Mouse (Mus musculus): ENCODE results near the gene Sema5b.

The Sema5b gene

DNA sequence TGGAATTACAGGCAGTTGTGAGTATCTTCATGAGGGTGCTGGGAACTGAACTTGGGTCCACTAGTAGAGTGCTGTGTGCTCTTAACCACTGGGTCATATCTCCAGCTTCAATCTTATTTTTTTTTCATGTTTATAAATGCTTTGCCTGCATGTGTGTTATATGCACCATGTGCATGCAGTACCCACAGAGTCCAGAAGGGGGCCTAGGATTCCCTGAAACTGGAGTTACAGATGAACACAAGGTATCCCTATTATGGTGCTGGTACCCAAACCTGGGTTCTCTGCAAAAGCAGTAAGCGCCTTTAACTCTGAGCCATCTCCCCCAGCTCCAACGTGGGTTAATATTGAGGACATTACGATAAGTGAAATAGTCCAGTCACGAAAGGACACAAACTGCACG is 52.5 kb downstream of the Sema5b start:
- DNase-seq (ENCODE audit: low spot score), result no peak

DNA sequence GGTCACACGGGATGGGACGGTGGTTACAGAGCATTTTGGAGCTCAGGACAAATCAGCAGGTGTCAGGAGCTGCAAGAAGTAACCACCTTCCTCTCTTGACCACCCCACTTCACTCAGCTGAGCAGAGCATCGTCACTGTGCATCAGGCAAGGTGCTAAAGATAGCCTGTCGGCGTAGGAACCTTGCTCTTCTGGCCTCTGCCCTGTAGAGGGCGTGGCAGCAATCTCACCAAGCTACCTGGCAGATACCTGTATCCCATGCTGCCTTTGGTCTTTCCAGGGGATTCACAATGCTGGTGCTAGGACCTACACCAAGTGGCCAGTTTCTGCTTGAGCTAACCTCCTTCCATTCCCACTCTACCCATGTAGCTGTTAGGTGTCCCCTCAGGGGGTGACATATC is 55.3 kb downstream of the Sema5b start:
- no peak for DNase-seq (ENCODE audit: low spot score)

DNA sequence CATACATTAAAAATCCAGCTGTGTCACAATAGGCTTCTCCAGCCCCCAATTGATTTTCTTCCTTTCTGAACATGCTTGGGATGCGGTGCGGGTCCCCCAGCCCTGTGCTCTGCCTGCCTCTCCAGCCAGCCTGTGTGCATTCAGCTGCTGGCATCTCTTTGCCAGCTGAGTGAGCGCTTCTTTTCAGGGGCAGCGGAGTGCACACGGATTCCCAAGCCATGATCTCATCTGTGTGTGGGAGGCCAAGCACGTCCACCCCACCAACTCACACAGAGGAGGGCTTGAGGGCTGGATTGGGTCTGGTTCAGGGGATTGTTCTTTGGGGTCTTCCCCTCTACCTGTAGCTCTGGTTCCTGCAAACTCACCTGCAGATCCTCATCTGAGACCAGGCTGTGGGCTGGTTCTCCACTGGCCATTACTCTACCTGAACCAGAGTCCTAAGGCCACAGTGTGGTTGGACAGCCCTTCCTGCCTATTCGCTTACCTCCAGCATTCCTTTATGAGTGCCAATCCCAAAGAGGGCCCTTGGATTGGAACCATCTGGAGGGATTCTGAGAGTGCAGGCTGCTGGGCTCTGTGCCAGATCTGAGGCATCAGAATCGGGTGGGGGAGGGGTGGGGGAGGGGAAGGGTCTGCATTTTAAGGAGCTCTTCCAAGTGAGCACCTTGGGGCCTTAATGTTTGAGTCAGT is 55.9 kb downstream of the Sema5b start:
- no peak for DNase-seq (ENCODE audit: low spot score)

DNA sequence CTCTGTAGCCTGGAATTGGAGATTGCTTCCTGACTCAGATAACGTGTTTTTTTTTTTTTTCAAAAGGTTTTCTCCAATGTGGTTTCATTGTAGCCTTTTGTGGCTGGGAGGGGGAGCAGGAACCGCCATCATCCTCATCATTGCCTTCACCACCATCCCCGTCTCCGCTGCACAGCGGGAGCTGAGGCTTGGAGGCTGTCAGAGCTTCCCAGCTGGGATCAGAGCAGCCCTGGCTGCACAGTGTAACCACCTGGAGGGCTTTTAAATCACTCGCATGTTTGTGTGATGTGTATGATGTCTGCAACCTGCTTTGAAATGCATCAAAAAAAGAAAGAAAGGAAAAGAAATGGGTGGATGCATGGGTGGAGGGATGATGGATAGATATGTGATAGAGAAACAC is 57.0 kb downstream of the Sema5b start:
- no peak for DNase-seq (ENCODE audit: low spot score)

DNA sequence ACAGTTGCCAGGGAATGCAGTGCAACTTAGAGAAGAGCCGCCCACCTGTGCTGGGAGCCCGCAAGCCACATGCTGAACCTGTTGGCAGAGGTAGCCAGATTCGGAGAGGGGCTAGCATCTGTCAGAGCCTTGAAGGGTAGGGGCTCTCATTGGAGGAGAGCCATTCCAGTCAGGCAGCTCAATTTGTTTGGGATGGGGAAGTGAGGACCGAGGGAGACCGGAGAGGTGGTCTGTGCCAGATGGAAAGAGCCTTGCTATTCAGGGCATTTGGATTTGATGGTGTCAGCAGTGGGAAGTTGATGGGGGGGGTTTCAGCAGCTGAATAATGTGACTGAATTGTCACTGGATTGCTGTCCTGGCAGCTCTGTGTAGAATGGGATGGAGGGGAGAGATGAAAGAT is 57.9 kb downstream of the Sema5b start:
- no peak for DNase-seq (ENCODE audit: low spot score)

DNA sequence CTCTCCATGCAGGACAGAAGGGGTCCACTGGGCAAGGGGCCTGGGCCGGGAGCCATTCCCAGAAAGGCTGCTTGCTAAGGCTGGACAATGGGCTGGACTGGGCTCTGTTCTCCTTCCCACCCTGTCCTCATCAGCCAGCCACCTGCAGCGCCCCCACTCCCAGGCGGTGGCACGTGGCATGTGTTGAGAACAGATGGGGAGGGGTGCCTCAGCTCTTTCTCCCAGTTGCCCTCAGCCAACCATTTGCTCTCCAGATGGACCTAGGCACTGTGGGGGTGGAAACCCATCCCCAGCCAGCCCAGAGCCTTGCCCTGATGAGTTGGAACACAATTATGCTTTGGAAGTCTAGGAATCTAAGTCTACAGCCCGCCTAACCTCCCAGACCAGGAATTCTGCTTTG is 59.3 kb downstream of the Sema5b start:
- DNase-seq (ENCODE audit: low spot score), result no peak

DNA sequence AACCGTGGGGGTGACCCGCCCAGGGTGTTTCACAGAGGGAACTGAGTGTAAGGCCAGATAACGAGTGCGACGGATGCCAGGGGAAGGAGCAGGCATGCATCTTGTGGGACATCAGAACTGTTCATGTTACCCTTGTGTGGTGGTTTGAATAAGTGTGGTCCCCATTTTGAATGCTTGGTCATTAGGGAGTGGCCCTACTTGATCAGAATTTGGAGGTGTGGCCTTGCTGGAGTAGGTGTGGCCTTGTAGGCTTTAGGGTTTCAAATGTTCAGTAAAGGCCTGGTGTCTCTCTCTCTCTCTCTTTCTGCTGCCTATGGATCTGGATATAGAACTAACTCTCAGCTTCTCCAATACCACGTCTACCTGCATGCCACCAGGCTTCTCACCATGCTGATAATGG is 60.5 kb downstream of the Sema5b start:
- DNase-seq (ENCODE audit: low spot score), result no peak

DNA sequence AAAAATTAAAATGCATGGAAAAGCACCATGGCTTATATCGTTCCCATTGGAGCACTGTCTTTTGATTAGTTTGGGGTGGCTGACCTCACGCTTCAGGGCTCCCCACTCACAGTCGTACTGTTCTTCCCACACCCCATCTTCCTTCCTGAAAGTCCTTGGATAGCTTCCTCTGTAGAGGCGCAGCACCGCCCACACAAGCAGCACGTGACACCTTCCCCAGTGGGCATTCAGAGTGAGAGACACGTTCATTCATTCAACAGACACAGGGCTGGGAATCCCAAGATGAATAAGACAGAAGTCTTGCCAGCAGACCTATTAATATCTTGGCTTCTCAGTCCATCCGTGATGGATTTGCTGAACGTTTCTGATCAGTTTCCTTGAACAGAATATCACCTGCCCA is 61.6 kb downstream of the Sema5b start:
- peak; percentile 25 for DNase-seq (ENCODE audit: low spot score)

DNA sequence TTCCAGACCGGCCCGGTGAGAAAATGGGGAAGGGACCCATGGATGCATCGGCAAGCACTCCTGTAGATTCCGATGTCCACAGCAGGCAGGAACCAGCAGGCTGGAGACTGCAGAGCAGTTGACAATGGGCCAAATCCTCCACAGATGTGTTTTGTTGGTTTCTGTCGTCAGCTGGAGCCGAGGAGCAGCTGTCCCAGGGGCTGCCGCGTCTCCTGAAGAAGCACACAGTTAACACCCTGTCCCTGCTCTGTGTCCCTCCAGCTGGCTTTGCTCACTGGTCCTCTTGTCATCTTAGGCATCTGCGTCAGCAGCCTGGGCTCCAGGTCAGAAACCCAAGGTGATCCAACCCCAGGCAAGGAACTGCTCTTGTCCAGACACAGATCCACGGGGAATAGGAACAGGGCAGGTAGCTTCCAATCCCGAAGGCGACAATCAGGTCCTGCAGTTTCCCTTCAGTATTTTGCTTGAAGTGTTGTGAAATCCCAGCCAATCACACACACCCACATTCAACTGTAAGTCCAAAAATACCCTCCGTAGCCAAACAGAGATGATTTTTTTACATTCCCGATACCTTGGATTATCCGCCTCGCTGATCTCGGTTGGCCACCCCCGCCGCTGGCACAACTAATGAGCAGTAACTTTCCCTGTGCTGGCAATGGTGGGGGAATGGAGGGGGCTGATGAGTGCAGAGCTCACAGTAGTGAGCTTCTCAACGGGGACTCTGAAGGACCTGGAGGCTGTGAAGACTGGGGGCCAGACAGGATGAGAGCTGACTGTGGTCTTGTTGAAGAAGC is 63.0 kb downstream of the Sema5b start:
- DNase-seq (ENCODE audit: low spot score), result no peak

DNA sequence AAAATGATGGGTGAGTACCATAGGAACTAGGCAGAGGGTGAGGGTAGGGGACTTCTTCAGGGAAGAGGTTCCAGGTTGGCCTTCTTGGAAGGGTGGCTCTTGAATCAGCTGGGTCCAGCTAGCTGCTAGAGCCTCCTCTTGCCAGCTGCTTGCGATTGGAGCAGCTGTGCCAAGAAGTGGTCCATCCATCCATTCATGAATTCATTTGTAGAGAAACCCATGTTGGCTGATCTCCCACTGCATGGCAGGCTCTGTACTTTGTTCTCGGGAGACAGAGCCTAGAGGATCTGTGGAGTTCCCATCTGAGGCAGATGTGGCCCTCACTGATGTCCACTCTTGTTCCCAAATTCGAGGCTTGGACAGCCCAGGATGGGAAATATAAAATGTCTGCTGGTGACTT is 66.3 kb downstream of the Sema5b start:
- DNase-seq (ENCODE audit: low spot score), result no peak

DNA sequence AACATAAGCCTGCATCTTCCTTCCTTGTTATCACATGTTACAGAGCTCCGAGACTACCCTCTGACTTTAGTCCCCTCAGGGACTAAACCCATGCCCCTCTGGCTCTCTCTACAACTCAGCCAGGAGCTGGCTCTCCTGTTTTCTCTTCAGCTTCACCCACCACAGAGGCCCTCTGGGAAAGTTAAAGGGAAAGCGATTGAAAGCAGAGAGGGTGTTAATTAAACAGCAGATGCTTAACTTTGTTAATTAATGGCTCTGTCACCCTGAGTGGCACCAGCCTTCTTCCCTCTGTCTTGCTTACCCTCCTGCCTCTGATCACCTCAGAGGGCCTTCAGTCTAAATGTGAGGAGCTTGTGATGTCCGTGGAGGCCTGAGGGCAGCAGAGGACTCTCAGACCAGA is 67.3 kb downstream of the Sema5b start:
- DNase-seq (ENCODE audit: low spot score), result no peak

DNA sequence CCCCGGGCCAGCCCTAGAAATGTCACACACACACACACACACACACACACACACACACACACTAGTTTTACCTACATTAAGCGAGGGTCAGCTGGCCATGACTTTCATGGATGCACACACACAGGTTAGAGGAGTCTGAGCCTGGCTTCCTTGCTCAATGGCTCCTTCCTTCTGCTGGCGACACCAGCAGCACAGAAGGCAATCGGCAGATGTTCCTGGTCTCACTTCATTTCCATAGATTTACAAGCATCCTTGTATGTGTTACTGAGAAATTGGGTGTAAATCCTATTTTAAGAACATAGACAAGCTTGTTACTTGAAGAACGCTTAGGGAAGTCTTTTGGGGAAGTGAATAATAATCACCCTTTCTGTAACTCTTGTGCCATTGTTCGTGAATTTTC is 68.6 kb downstream of the Sema5b start:
- no peak for DNase-seq (ENCODE audit: low spot score)

DNA sequence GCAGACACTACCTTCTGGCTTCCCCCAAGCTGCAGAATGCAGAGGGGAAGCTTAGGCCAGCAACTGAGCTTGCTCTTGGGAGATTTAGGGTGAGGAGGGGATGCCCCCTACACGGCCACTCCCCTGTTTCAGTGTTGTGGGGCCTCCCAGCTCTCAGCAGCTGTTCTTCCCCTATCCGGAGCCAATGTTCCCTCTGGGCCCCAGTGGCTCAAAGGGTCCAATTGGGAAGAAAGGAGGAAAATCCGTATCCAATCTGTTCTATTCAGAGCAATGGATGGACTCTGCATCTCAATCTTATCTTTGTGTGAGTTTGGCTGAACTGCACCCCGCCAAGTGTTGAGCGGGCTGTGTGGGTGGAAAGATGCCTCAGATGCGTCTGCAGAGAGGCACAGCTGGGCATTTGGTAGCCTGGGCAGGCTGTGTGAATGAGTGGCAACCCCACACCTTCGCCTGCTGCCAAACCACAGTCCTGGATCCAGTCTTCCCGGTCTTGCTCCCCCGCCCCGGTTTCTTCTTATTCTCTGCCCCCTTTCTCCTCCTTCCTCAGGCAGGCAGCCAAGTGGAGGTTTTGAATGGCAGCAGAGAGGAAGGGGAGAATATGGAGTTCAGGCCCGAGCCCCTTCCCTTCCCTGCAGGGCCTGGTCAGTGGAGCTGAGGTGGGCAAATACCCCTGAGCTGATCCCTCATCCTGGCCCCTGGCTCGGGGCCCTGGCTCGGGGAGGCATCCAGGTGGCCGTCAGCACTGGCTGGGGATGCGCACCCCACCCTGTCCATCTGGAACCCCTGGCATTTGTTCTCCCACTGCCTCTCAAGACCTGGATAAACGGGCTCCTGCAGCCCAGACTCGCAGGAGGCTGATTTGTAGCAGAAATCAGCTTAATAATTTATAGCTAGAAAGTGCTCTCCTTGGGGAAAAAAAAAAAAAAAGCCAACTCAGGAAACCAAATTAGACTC is 73.2 kb downstream of the Sema5b start:
- DNase-seq (ENCODE audit: low spot score), result peak; percentile 22

DNA sequence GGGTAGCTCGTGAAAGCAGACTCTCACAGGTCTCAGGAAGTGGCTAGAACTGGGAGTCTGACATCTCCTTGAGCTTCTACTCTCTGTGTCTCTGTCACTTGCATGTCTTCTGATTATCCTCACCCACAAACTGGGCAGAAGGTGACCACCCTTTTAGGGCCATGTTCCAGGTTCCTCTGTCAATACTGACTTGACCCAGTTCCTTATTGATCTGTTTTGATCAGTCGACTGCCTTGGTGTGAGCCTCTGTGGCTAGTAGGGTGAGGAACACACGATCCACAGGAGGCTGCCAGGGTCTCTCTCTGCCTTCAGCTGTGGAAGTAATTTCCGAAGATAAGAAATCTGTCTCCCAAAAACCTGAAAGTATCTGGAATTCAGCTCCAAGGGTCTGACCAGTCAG is 76.8 kb downstream of the Sema5b start:
- DNase-seq (ENCODE audit: low spot score), result no peak

DNA sequence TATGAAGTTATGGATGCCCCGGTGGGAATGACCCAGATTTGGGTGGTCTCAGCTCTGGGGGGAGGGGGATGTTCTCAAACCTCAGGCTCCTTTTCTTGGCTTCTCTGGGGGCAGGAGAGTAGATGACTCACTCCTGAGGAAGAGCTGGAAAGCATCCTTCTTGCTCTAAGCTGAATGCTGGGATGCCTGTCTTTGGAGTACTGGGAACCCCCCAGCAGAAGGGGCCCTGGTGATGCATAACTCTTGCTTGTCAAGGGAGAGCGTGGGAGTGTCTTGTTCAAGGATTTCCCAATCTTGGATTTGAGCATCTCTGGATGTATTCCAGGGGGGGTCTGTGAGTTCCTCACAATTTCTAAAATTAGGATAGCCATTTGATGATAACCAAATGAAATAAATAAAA is 82.1 kb downstream of the Sema5b start:
- DNase-seq (ENCODE audit: low spot score), result no peak

DNA sequence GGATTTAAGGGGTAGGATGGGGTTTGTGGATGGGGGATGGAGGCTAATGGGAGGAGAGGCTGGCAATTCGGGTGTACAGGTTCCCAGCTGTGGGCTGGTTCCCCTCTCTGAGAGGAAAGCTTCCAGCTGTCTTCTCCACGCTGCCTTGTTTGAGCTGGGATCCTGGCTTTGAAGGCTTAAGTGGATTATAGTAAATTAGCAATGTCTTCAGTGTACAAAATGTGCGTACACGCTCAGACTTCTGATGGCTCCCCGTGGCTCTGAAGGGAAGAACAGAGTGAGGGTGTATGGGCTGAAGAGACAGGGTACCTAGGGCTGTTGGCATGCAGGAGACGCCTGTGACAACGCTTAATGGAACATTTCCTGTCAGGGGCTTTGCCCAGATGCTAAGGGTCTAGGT is 83.0 kb downstream of the Sema5b start:
- DNase-seq (ENCODE audit: low spot score), result no peak

DNA sequence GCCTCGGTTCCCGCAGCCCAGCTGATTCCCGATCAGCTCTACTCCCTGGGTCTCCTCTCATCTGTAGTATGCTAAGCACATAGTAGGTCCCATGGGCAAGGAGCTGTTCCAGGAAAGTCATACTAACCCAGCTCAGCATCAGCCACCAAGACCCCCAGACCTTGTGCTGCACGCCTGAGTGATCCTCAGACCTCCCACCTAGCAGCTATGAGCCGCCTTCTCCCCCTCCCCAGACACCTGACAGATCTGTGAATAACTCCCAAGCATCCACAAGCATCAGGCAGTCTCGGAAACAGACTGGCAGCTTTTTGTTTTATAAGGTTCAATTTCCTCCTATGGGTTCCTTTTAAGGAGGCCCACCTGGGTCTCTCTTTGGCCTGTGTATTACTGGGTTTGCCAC is 83.9 kb downstream of the Sema5b start:
- DNase-seq (ENCODE audit: low spot score), result no peak

DNA sequence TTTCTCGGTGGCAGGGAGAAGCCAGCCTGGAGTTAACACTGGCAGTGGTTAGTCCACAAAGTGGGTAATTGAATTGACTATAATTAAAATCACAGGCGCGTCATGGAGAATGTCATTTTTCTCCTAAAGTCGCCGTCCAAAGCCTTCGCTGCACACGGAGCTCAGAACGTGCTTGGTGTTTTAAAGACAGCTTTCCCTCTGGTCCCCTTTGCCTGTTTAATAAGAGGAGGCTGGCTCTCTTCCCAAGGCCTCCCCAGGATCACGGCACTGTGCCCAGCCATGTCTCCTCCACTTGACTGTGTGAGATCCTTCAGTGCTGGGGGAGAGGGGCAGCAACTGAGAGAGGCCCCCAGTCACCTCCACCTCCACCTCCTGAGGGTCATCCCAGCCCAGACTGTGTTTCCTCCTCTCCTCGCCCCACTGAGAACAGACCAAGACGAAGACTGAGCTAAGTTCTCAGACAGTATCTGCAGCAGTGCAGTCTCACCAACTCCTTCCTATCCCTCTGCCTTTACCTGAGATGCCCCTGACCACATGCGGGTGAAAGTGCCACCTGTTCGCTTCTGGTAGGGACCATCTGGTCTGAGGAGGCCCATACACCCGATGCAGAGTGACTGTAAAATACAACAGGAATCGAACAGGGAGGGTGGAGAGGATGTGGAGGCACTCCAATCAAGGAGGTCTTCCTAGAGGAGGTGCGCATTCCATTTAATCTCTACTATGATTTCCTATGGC is 84.5 kb downstream of the Sema5b start:
- no peak for DNase-seq (ENCODE audit: low spot score)

DNA sequence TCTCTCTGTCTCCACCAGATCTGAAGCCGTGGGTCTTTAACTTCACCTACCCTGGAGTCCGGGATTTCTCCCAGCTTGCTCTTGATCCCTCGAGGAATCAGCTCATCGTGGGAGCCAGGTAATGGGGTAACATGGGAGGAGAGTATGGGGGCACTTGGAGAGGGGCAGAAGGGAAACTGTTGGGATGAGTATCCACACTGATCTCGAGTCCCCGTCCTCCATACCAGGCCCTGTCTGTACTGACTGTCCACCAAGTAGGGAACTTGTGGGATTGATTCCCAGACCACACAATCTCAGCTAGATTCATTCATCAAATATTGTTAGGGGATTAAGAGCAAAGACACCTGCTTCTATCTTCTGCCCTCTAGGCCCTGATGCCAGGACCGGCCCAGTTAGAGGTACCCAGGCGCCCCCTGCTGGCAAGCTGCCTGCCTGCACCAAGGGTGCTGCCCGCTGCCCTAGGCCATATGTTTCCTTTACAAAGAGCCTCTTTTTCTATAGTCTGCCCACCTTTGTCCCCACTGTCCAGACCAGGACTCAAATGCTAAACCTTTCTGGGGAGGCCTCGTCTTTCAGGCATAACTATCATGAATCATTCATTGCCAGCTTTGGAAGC is 87.2 kb downstream of the Sema5b start:
- peak; percentile 59 for DNase-seq (ENCODE audit: low spot score)

DNA sequence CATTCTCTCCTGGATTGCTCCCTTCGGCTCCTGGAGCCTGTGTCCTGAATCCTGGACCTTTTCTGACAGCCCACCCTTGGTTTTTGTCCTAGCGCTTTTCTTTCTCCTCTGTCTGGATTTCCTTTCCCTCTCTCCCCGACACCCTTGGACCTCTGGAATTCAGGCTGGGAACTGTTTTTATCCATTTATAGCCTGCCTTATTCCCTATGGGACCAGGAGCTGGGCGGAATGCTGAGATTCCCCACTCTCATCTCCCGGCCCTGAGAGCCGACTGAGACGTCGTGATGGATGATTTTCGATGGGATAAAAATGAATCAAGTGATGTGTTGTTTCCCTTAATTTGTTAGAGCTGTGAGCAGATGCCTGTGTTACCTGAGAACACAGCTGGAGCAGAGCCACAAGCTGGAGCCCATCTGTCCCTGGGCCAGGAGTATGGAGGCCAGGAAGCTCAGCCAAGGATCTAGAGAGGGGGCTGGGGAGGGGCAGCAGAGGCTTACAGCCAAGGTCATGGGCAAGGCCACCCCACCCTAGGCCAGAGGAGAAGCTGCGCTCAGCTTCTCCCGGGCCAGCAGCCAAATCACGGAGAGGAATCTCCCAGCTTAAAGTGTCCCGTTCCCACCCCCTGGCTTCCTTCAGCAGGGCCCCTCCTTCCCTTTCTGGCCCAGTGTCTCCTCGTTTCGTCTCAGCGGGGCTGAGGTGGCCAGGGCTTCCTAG is 89.7 kb downstream of the Sema5b start:
- no peak for DNase-seq (ENCODE audit: low spot score)

DNA sequence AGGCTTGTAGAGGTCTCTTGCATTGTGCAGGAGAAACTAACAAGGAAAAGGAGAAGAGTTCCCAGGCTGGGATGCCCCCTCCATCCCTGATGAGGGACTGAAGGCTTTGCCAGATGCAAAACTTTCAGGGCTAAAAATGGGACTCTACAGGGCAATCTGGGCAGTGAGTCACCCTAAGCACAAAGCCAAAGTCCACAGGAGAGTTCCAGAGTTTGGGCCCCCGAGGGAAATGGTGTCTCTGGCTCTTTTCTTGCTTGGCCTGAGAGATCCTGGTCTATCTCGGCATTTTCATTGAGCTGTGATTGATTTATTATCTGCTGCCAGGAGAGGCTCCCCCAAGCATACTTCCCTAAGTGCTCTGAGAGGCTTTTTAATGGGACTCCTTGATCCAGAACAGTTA is 92.1 kb downstream of the Sema5b start:
- no peak for DNase-seq (ENCODE audit: low spot score)
